Mouse (Mus musculus) heart, adult 9 months (tissue): ENCODE results near the gene Sec14l1.

Experiments
- DNase-seq, 2 experiments: peaks; one replicate each; pipeline ENCODE4 v3.0.0; 2022; ENCODE audit warnings: low spot score in 2 of 2

Gene Sec14l1

GRCm38 (mm10) chr11:117088271-117088991 is 26.5 kb upstream of the Sec14l1 start:
- no peak for DNase-seq

- no peak for DNase-seq
Observed at GRCm38 (mm10) chr11:117089673-117090419, 25.1 kb upstream of the Sec14l1 start.

GRCm38 (mm10) chr11:117091406-117091805 is 23.6 kb upstream of the Sec14l1 start:
- DNase-seq: no peak

GRCm38 (mm10) chr11:117091845-117092244 is 23.1 kb upstream of the Sec14l1 start:
- peak; percentile 76 to 85 for DNase-seq

- peak in 1 of 2 experiments; percentile 50 for DNase-seq
Observed at GRCm38 (mm10) chr11:117092711-117093110, 22.3 kb upstream of the Sec14l1 start.

- peak; percentile 88 to 94 for DNase-seq
Observed at GRCm38 (mm10) chr11:117093900-117094552, 20.9 kb upstream of the Sec14l1 start.

GRCm38 (mm10) chr11:117094646-117095045 is 20.3 kb upstream of the Sec14l1 start:
- DNase-seq: peak; percentile 64 to 70

- DNase-seq: peak; percentile 63 to 81
Observed at GRCm38 (mm10) chr11:117097021-117097420, 17.9 kb upstream of the Sec14l1 start.

GRCm38 (mm10) chr11:117098155-117098554 is 16.8 kb upstream of the Sec14l1 start:
- DNase-seq: peak; percentile 54 to 83

GRCm38 (mm10) chr11:117098784-117099183 is 16.2 kb upstream of the Sec14l1 start:
- DNase-seq: peak in 1 of 2 experiments; percentile 6

- DNase-seq: no peak
Observed at GRCm38 (mm10) chr11:117099372-117099771, 15.6 kb upstream of the Sec14l1 start.

GRCm38 (mm10) chr11:117101351-117101921 is 13.5 kb upstream of the Sec14l1 start:
- peak; percentile 78 to 91 for DNase-seq

GRCm38 (mm10) chr11:117101925-117102717 is 12.8 kb upstream of the Sec14l1 start:
- DNase-seq: no peak

- peak; percentile 59 to 75 for DNase-seq
Observed at GRCm38 (mm10) chr11:117103523-117103922, 11.4 kb upstream of the Sec14l1 start.

- no peak for DNase-seq
Observed at GRCm38 (mm10) chr11:117104044-117104757, 10.8 kb upstream of the Sec14l1 start.

- DNase-seq: no peak
Observed at GRCm38 (mm10) chr11:117105315-117105714, 9.7 kb upstream of the Sec14l1 start.

GRCm38 (mm10) chr11:117105850-117106249 is 9.1 kb upstream of the Sec14l1 start:
- no peak for DNase-seq

- DNase-seq: no peak
Observed at GRCm38 (mm10) chr11:117106633-117107334, 8.2 kb upstream of the Sec14l1 start.

- DNase-seq: no peak
Observed at GRCm38 (mm10) chr11:117107837-117108236, 7.1 kb upstream of the Sec14l1 start.

- peak; percentile 72 to 90 for DNase-seq
Observed at GRCm38 (mm10) chr11:117108595-117108994, 6.4 kb upstream of the Sec14l1 start.
